Comparison of ENCODE assay signal across 13 mouse cellular contexts in the genomic region with DNA sequence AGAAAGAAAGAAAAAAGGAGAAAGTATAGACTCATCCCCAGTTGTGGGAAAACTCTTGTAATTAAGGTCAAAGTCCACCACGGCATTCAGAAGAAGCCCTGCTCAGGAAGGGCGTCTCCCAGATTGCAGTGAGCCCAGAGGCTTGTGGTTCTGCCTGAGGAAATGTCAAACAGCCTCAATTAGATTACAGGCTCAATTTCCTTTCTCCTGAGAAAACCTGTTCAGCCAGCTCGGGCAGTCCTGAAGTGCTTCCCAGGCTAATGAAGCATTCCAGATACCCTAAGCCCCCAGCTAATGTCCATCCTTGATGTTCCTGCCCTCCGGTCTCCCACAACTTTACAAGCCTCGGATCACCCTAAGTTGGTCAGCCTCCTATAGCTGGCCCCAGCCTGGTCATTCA. TPM values are rescaled to one million over a fixed set of nuclear protein-coding genes. Genes with fewer than 3 reads are reported as not detected.
DNase-seq lines count a peak whose midpoint lies in the region; ATAC-seq lines count a peak whose summit lies in the region.
"Had no signal": no experiment of that assay in that cellular context is flagged by ENCODE, and none has a peak within 500 bp of the region (broad histone marks: within the 10 kb centered on the region; RNA-seq: fewer than 3 reads in every experiment).

No protein-coding gene starts in this region.

- ATAC-seq in forebrain, embryonic 12.5 days (ENCODE audit: low FRiP score): no peak
- peak; percentile 75 for ATAC-seq in intestine, embryonic 16.5 days
- ATAC-seq in stomach, embryonic 14.5 days (ENCODE audit: insufficient number of reproducible peaks, insufficient read depth, low FRiP score, low read depth): peak; percentile 38
- ATAC-seq in liver, embryonic 12.5 days: no peak
- ATAC-seq: midbrain, embryonic 13.5 days had no signal

- WGBS in forebrain, embryonic 10.5 days: 39% methylated on average over 5 of the region's 5 CpGs
- WGBS in forebrain, embryonic 12.5 days: 56% methylated on average over 5 of the region's 5 CpGs
- 21% methylated on average over 5 of the region's 5 CpGs for WGBS in intestine, embryonic 16.5 days
- WGBS in stomach, embryonic 14.5 days: 35% methylated on average over 5 of the region's 5 CpGs
- WGBS in liver, embryonic 12.5 days (ENCODE audit: insufficient replicate concordance): 19% methylated on average over 5 of the region's 5 CpGs

- H3K36me3 ChIP-seq in forebrain, embryonic 10.5 days (replicated peaks): no peaks in the 10 kb centered on the region
- no peaks in the 10 kb centered on the region for H3K36me3 ChIP-seq in forebrain, embryonic 12.5 days (replicated peaks)
- no peaks in the 10 kb centered on the region for H3K36me3 ChIP-seq in intestine, embryonic 16.5 days (ENCODE audit: control insufficient read depth, insufficient read depth, low read length)
- no peaks in the 10 kb centered on the region for H3K36me3 ChIP-seq in stomach, embryonic 14.5 days (ENCODE audit: control insufficient read depth, insufficient read depth, low read length)
- no peaks in the 10 kb centered on the region for H3K36me3 ChIP-seq in liver, embryonic 12.5 days
- H3K36me3 ChIP-seq: embryonic facial prominence, embryonic 15.5 days; hindbrain, embryonic 13.5 days; midbrain, embryonic 13.5 days had no signal

- no peak overlapping the region for H3K27ac ChIP-seq in forebrain, embryonic 10.5 days
- no peak overlapping the region for H3K27ac ChIP-seq in forebrain, embryonic 12.5 days
- H3K27ac ChIP-seq in intestine, embryonic 16.5 days (ENCODE audit: low read length): peak overlapping the region; percentile 75
- H3K27ac ChIP-seq in stomach, embryonic 14.5 days (ENCODE audit: low read length): peak overlapping the region; percentile 28; the same call in 1 of the 2 replicates
- H3K27ac ChIP-seq in liver, embryonic 12.5 days: no peak overlapping the region
- H3K27ac ChIP-seq: embryonic facial prominence, embryonic 15.5 days; hindbrain, embryonic 13.5 days; midbrain, embryonic 13.5 days had no signal

- peak; percentile 13 for DNase-seq in forebrain, embryonic 10.5 days (ENCODE audit: extremely low spot score, low spot score)
- peak; percentile 58 to 70 for DNase-seq in lung, adult 18-20 months
- DNase-seq in lung, postnatal 14 days: no peak
- DNase-seq in frontal cortex, adult 2 months (ENCODE audit: extremely low spot score in 1 of 2, low spot score in 1 of 2): no peak
- DNase-seq: gastrocnemius, postnatal 14 days; left cerebral cortex, postnatal 4 days had no signal

- H3K9me3 ChIP-seq in forebrain, embryonic 10.5 days: no peaks in the 10 kb centered on the region
- H3K9me3 ChIP-seq in forebrain, embryonic 12.5 days: no peaks in the 10 kb centered on the region
- no peaks in the 10 kb centered on the region for H3K9me3 ChIP-seq in intestine, embryonic 16.5 days (ENCODE audit: control insufficient read depth, low read length)
- no peaks in the 10 kb centered on the region for H3K9me3 ChIP-seq in stomach, embryonic 14.5 days (ENCODE audit: control insufficient read depth, low read depth, low read length)
- H3K9me3 ChIP-seq in liver, embryonic 12.5 days (replicated peaks): no peaks in the 10 kb centered on the region
- H3K9me3 ChIP-seq: embryonic facial prominence, embryonic 15.5 days; hindbrain, embryonic 13.5 days; midbrain, embryonic 13.5 days had no signal

- peaks cover 44% of the 10 kb centered on the region for H3K27me3 ChIP-seq in forebrain, embryonic 10.5 days (ENCODE audit: poor library complexity, severe bottlenecking)
- peaks cover 39% of the 10 kb centered on the region for H3K27me3 ChIP-seq in forebrain, embryonic 12.5 days
- no peaks in the 10 kb centered on the region for H3K27me3 ChIP-seq in intestine, embryonic 16.5 days (replicated peaks; ENCODE audit: control insufficient read depth, insufficient read depth, low read length)
- peaks cover 3% of the 10 kb centered on the region; the same call in 1 of the 2 replicates for H3K27me3 ChIP-seq in stomach, embryonic 14.5 days (ENCODE audit: control insufficient read depth, insufficient read depth, low read length)
- H3K27me3 ChIP-seq in liver, embryonic 12.5 days (replicated peaks): peaks cover 9% of the 10 kb centered on the region; the same call in 1 of the 2 replicates

- no peak overlapping the region for H3K4me2 ChIP-seq in forebrain, embryonic 12.5 days
- peak overlapping the region; percentile 47 for H3K4me2 ChIP-seq in intestine, embryonic 16.5 days (ENCODE audit: low read depth, low read length)
- peak overlapping the region; percentile 6; the same call in 1 of the 2 replicates for H3K4me2 ChIP-seq in stomach, embryonic 14.5 days (replicated peaks; ENCODE audit: low read depth, low read length)
- H3K4me2 ChIP-seq in liver, embryonic 12.5 days: no peak overlapping the region
- H3K4me2 ChIP-seq: embryonic facial prominence, embryonic 15.5 days; hindbrain, embryonic 13.5 days; midbrain, embryonic 13.5 days had no signal

- peaks cover 36% of the 10 kb centered on the region for H3K4me1 ChIP-seq in forebrain, embryonic 10.5 days
- H3K4me1 ChIP-seq in forebrain, embryonic 12.5 days: 0 out of 2 replicates have a peak, but pooled peaks cover 2% of the 10 kb centered on the region
- H3K4me1 ChIP-seq in intestine, embryonic 16.5 days (ENCODE audit: control insufficient read depth, insufficient read depth, low read length): 0 out of 2 replicates have a peak, but pooled peaks cover 12% of the 10 kb centered on the region
- H3K4me1 ChIP-seq in stomach, embryonic 14.5 days (ENCODE audit: control insufficient read depth, insufficient read depth, low read length): peaks cover 4% of the 10 kb centered on the region; the same call in 1 of the 2 replicates
- peaks cover 50% of the 10 kb centered on the region for H3K4me1 ChIP-seq in liver, embryonic 12.5 days
- H3K4me1 ChIP-seq: midbrain, embryonic 13.5 days had no signal

- no peak overlapping the region for H3K4me3 ChIP-seq in forebrain, embryonic 10.5 days
- no peak overlapping the region for H3K4me3 ChIP-seq in forebrain, embryonic 12.5 days (replicated peaks)
- peak overlapping the region; percentile 23; the same call in 1 of the 2 replicates for H3K4me3 ChIP-seq in intestine, embryonic 16.5 days (ENCODE audit: low read length)
- no peak overlapping the region for H3K4me3 ChIP-seq in stomach, embryonic 14.5 days (ENCODE audit: low read depth, low read length)
- no peak overlapping the region for H3K4me3 ChIP-seq in liver, embryonic 12.5 days
- H3K4me3 ChIP-seq: embryonic facial prominence, embryonic 15.5 days; hindbrain, embryonic 13.5 days; midbrain, embryonic 13.5 days had no signal

- no peak overlapping the region for H3K9ac ChIP-seq in forebrain, embryonic 12.5 days
- no peak overlapping the region for H3K9ac ChIP-seq in intestine, embryonic 16.5 days (ENCODE audit: low read depth, low read length)
- H3K9ac ChIP-seq in stomach, embryonic 14.5 days (replicated peaks; ENCODE audit: low read depth, low read length): no peak overlapping the region
- no peak overlapping the region for H3K9ac ChIP-seq in liver, embryonic 12.5 days
- H3K9ac ChIP-seq: embryonic facial prominence, embryonic 15.5 days; hindbrain, embryonic 13.5 days; midbrain, embryonic 13.5 days had no signal

RNA-seq across cellular contexts. Expression of gene Zfp213, which starts 20.7 kb away (rescaled TPM):
- polyA plus RNA-seq in forebrain, embryonic 10.5 days (2016; fragmentation: Nextera tagmentation; extraction: Ambion mirVana): 27.6 and 29.9 TPM in 2 replicates
- polyA plus RNA-seq in forebrain, embryonic 12.5 days (2016; fragmentation: Nextera tagmentation; extraction: Ambion mirVana): 22.7 and 23.7 TPM in 2 replicates
- polyA plus RNA-seq in intestine, embryonic 16.5 days (2015; fragmentation: Nextera tagmentation; extraction: Ambion mirVana): 16.0 and 16.8 TPM in 2 replicates
- polyA plus RNA-seq in stomach, embryonic 14.5 days (2014; fragmentation: Nextera tagmentation; extraction: Ambion mirVana): 18.1 and 18.9 TPM in 2 replicates
- polyA plus RNA-seq in frontal cortex, adult 2 months (2012; rRNA removed): 7.9 and 8.4 TPM in 2 replicates
- 8.3 and 9.1 TPM in 2 replicates for polyA plus RNA-seq in liver, embryonic 12.5 days (2016; fragmentation: Nextera tagmentation; extraction: Ambion mirVana)

RNA-seq across cellular contexts. Expression of gene Zfp13, which starts 56.0 kb away (rescaled TPM):
- 22.1 and 22.2 TPM in 2 replicates for polyA plus RNA-seq in forebrain, embryonic 10.5 days (2016; fragmentation: Nextera tagmentation; extraction: Ambion mirVana)
- 22.1 and 22.6 TPM in 2 replicates for polyA plus RNA-seq in forebrain, embryonic 12.5 days (2016; fragmentation: Nextera tagmentation; extraction: Ambion mirVana)
- 8.6 and 8.8 TPM in 2 replicates for polyA plus RNA-seq in intestine, embryonic 16.5 days (2015; fragmentation: Nextera tagmentation; extraction: Ambion mirVana)
- polyA plus RNA-seq in stomach, embryonic 14.5 days (2014; fragmentation: Nextera tagmentation; extraction: Ambion mirVana): 13.6 and 15.7 TPM in 2 replicates
- 27.8 and 32.2 TPM in 2 replicates for polyA plus RNA-seq in frontal cortex, adult 2 months (2012; rRNA removed)
- polyA plus RNA-seq in liver, embryonic 12.5 days (2016; fragmentation: Nextera tagmentation; extraction: Ambion mirVana): 2.8 and 2.9 TPM in 2 replicates

RNA-seq across cellular contexts. Expression of gene Zscan10, which starts 57.3 kb away (rescaled TPM):
- 0.42 and 0.65 TPM in 2 replicates for polyA plus RNA-seq in forebrain, embryonic 10.5 days (2016; fragmentation: Nextera tagmentation; extraction: Ambion mirVana)
- 0.17 TPM in 1 of 2 replicates, not detected in the other for polyA plus RNA-seq in forebrain, embryonic 12.5 days (2016; fragmentation: Nextera tagmentation; extraction: Ambion mirVana)
- 0.09 TPM in 1 of 2 replicates, not detected in the other for polyA plus RNA-seq in intestine, embryonic 16.5 days (2015; fragmentation: Nextera tagmentation; extraction: Ambion mirVana)
- 0.10 TPM in 1 of 2 replicates, not detected in the other for polyA plus RNA-seq in stomach, embryonic 14.5 days (2014; fragmentation: Nextera tagmentation; extraction: Ambion mirVana)
- polyA plus RNA-seq in frontal cortex, adult 2 months (2012; rRNA removed): 0.04 TPM in 1 of 2 replicates, not detected in the other
- polyA plus RNA-seq in liver, embryonic 12.5 days (2016; fragmentation: Nextera tagmentation; extraction: Ambion mirVana): not detected in 2 replicates
- polyA plus RNA-seq: midbrain, embryonic 13.5 days had no signal

Comparison
In these comparisons a context has a peak if more than half of its experiments do, and no peak if none do; other contexts are left out.
1. DNase-seq: peak in forebrain, embryonic 10.5 days (single experiment) and lung, adult 18-20 months (2 of 2); none in lung, postnatal 14 days (single experiment) and frontal cortex, adult 2 months (0 of 2).
2. H3K27ac ChIP-seq: peak in intestine, embryonic 16.5 days (single experiment) and stomach, embryonic 14.5 days (single experiment); none in forebrain, embryonic 10.5 days (single experiment), forebrain, embryonic 12.5 days (single experiment) and liver, embryonic 12.5 days (single experiment).
3. ATAC-seq: peak in intestine, embryonic 16.5 days (single experiment) and stomach, embryonic 14.5 days (single experiment); none in forebrain, embryonic 12.5 days (single experiment) and liver, embryonic 12.5 days (single experiment).
4. H3K4me2 ChIP-seq: peak in intestine, embryonic 16.5 days (single experiment) and stomach, embryonic 14.5 days (single experiment); none in forebrain, embryonic 12.5 days (single experiment) and liver, embryonic 12.5 days (single experiment).